Mouse (Mus musculus) midbrain, embryonic 14.5 days (tissue): ENCODE measurements around the gene Lkaaear1. TPM values are rescaled to one million over a fixed set of nuclear protein-coding genes. Genes with fewer than 3 reads are reported as not detected.

ENCODE experiments used
- ATAC-seq: fragments of 200-750 bp; cut with Nextera tagmentation; 2 replicates; pipeline ENCODE4 v1.8.0; 2017; ENCODE audit warnings: moderate number of reproducible peaks, moderate library complexity; ENCODE audit not compliant: low FRiP score, low TSS enrichment
- DNase-seq: peaks from one replicate; pipeline ENCODE4 v3.0.0-alpha.2; 2015
- H3K27ac ChIP-seq: fragments of 300-500 bp; sonication (generic); replicated peaks from 2 replicates; pipeline ENCODE4 v1.5.1; 2014; ENCODE audit warnings: mild to moderate bottlenecking, low read depth, low read length, moderate library complexity
- H3K27me3 ChIP-seq: fragments of 300-500 bp; sonication (generic); 2 replicates; pipeline ENCODE4 v1.6.1; 2014; ENCODE audit warnings: low read length, control low read depth, mixed read lengths; ENCODE audit not compliant: control insufficient read depth, insufficient read depth
- H3K36me3 ChIP-seq: fragments of 300-500 bp; sonication (generic); 2 replicates; pipeline ENCODE4 v1.6.1; 2014; ENCODE audit warnings: low read length, control low read depth; ENCODE audit not compliant: control insufficient read depth, insufficient read depth
- H3K4me1 ChIP-seq: fragments of 300-500 bp; sonication (generic); 2 replicates; pipeline ENCODE4 v1.6.1; 2014; ENCODE audit warnings: mild to moderate bottlenecking, antibody characterized with exemption, low read length, control low read depth; ENCODE audit not compliant: control insufficient read depth, insufficient read depth
- H3K4me2 ChIP-seq: fragments of 300-500 bp; sonication (generic); 2 replicates; pipeline ENCODE4 v1.6.1; 2014; ENCODE audit warnings: mild to moderate bottlenecking, low read length, moderate library complexity
- H3K4me3 ChIP-seq: fragments of 300-500 bp; sonication (generic); replicated peaks from 2 replicates; pipeline ENCODE4 v1.5.1; 2014; ENCODE audit warnings: low read depth, low read length
- H3K9ac ChIP-seq: fragments of 300-500 bp; sonication (generic); replicated peaks from 2 replicates; pipeline ENCODE4 v1.6.1; 2014; ENCODE audit warnings: mild to moderate bottlenecking, low read length, moderate library complexity
- H3K9me3 ChIP-seq: fragments of 300-500 bp; sonication (generic); 2 replicates; pipeline ENCODE4 v1.6.1; 2016; ENCODE audit warnings: low read length, control low read depth, mixed read lengths; ENCODE audit not compliant: control insufficient read depth
- WGBS: fragments of 180-500 bp; shearing (Covaris S2); extraction: QIAGEN DNeasy Blood & Tissue Kit; methylation state at CpG from one replicate; pipeline ENCODE4 v1.1.7; 2014; 5-methylcytosine and 5-hydroxymethylcytosine counted together
- polyA plus RNA-seq: library from polyadenylated mRNA; unstranded; fragments of >200 nt; fragmentation: Nextera tagmentation; extraction: Ambion mirVana; gene quantifications from 2 replicates; pipeline ENCODE4 v1.2.1, GENCODE M21; 2014

The Lkaaear1 gene
- polyA plus RNA-seq = not detected in 2 replicates

GRCm38 (mm10) chr2:181698241-181698640 is at the start of gene Lkaaear1:
TSS of gene Lkaaear1 (minus strand) at chr2:181698442.
- ATAC-seq (no peak), DNase-seq (no peak)
- no peaks in the 10 kb centered on the region for H3K9me3 ChIP-seq
- H3K27me3 ChIP-seq = no peaks in the 10 kb centered on the region
- no peak within 1 kb of the TSS for H3K4me2 ChIP-seq
- no peak within 1 kb of the TSS for H3K4me3 ChIP-seq
- no peak within 1 kb of the TSS for H3K27ac ChIP-seq
- peaks cover 4% of the 10 kb centered on the region; the same call in 1 of the 2 replicates for H3K4me1 ChIP-seq
- H3K9ac ChIP-seq = no peak within 1 kb of the TSS
- WGBS = 35% methylated on average over 5 of the region's 5 CpGs
- H3K36me3 ChIP-seq = no peaks in the 10 kb centered on the region

GRCm38 (mm10) chr2:181730051-181730450 is 31.8 kb upstream of the Lkaaear1 start:
- H3K4me1 ChIP-seq = peaks cover 3% of the 10 kb centered on the region; the same call in 1 of the 2 replicates
- no peak overlapping the region for H3K27ac ChIP-seq
- no peak overlapping the region for H3K4me3 ChIP-seq
- H3K27me3 ChIP-seq = no peaks in the 10 kb centered on the region
- WGBS = 70% methylated on average over 3 of the region's 3 CpGs
- ATAC-seq (no peak), DNase-seq (no peak)
- H3K9me3 ChIP-seq = no peaks in the 10 kb centered on the region
- H3K36me3 ChIP-seq = peaks cover 18% of the 10 kb centered on the region
- no peak overlapping the region for H3K4me2 ChIP-seq
- no peak overlapping the region for H3K9ac ChIP-seq

- Histone ChIP-seq H3K4me2 (no peak overlapping the region), H3K36me3 (peaks cover 21% of the 10 kb centered on the region), H3K9ac (no peak overlapping the region), H3K27me3 (no peaks in the 10 kb centered on the region), H3K4me3 (no peak overlapping the region), H3K4me1 (peaks cover 3% of the 10 kb centered on the region; the same call in 1 of the 2 replicates), H3K9me3 (no peaks in the 10 kb centered on the region), H3K27ac (no peak overlapping the region)
- ATAC-seq (peak; percentile 46; the same call in 1 of the 2 replicates), DNase-seq (peak; percentile 31)
- WGBS = 25% methylated on average over 9 of the region's 9 CpGs
Measured at GRCm38 (mm10) chr2:181727659-181728262, 29.5 kb upstream of the Lkaaear1 start.

GRCm38 (mm10) chr2:181722213-181722612 is 24.0 kb upstream of the Lkaaear1 start:
- peaks cover 2% of the 10 kb centered on the region for H3K4me1 ChIP-seq
- H3K4me2 ChIP-seq = no peak overlapping the region
- WGBS = 3% methylated on average over 3 of the region's 3 CpGs
- no peaks in the 10 kb centered on the region for H3K9me3 ChIP-seq
- DNase-seq (peak; percentile 87), ATAC-seq (peak; percentile 37)
- H3K27ac ChIP-seq = no peak overlapping the region
- H3K9ac ChIP-seq = no peak overlapping the region; the same call in 1 of the 2 replicates
- no peaks in the 10 kb centered on the region for H3K27me3 ChIP-seq
- no peak overlapping the region for H3K4me3 ChIP-seq
- peaks cover 51% of the 10 kb centered on the region for H3K36me3 ChIP-seq

GRCm38 (mm10) chr2:181721200-181721599 is 23.0 kb upstream of the Lkaaear1 start:
- Histone ChIP-seq H3K9ac (no peak overlapping the region), H3K4me2 (no peak overlapping the region), H3K27ac (no peak overlapping the region), H3K4me3 (no peak overlapping the region), H3K36me3 (peaks cover 42% of the 10 kb centered on the region), H3K27me3 (no peaks in the 10 kb centered on the region), H3K4me1 (peaks cover 12% of the 10 kb centered on the region), H3K9me3 (no peaks in the 10 kb centered on the region)
- ATAC-seq (no peak), DNase-seq (no peak)

- Histone ChIP-seq H3K4me2 (no peak overlapping the region), H3K27me3 (no peaks in the 10 kb centered on the region), H3K4me1 (peaks cover 19% of the 10 kb centered on the region), H3K27ac (no peak overlapping the region), H3K36me3 (peaks cover 39% of the 10 kb centered on the region), H3K9me3 (no peaks in the 10 kb centered on the region), H3K4me3 (no peak overlapping the region), H3K9ac (no peak overlapping the region)
- 43% methylated on average over 3 of the region's 3 CpGs for WGBS
- ATAC-seq = no peak
- peak; percentile 16 for DNase-seq
Measured at GRCm38 (mm10) chr2:181720061-181720460, 21.8 kb upstream of the Lkaaear1 start.

- DNase-seq = peak; percentile 39
- H3K4me1 ChIP-seq = peaks cover 41% of the 10 kb centered on the region
- 53% methylated on average over 3 of the region's 3 CpGs for WGBS
- H3K27me3 ChIP-seq = no peaks in the 10 kb centered on the region
- H3K4me2 ChIP-seq = peak overlapping the region; percentile 73
- H3K9ac ChIP-seq = no peak overlapping the region
- H3K9me3 ChIP-seq = no peaks in the 10 kb centered on the region
- H3K4me3 ChIP-seq = peak overlapping the region; percentile 54
- ATAC-seq = no peak
- H3K27ac ChIP-seq = no peak overlapping the region
- H3K36me3 ChIP-seq = peaks cover 36% of the 10 kb centered on the region
Measured at GRCm38 (mm10) chr2:181716991-181717390, 18.7 kb upstream of the Lkaaear1 start.

GRCm38 (mm10) chr2:181715382-181715781 is 17.1 kb upstream of the Lkaaear1 start:
- Histone ChIP-seq H3K27me3 (no peaks in the 10 kb centered on the region), H3K4me2 (peak overlapping the region; percentile 73), H3K9me3 (no peaks in the 10 kb centered on the region), H3K9ac (peak overlapping the region; percentile 59), H3K4me1 (peaks cover 41% of the 10 kb centered on the region), H3K36me3 (peaks cover 25% of the 10 kb centered on the region), H3K4me3 (peak overlapping the region; percentile 54), H3K27ac (peak overlapping the region; percentile 94)
- DNase-seq = no peak
- no peak for ATAC-seq
- WGBS = 38% methylated on average over 3 of the region's 3 CpGs

GRCm38 (mm10) chr2:181714903-181715326 is 16.7 kb upstream of the Lkaaear1 start, which contains the start of gene Oprl1:
TSS of gene Oprl1 (plus strand) at chr2:181715016.
- Histone ChIP-seq H3K4me3 (peak within 1 kb of the TSS; percentile 54), H3K4me1 (peaks cover 41% of the 10 kb centered on the region)
- DNase-seq = peak; percentile 88

More at GRCm38 (mm10) chr2:181714903-181715326, 16.7 kb upstream of the Lkaaear1 start, which contains the start of gene Oprl1:
- 1% methylated on average over 7 of the region's 7 CpGs for WGBS
- H3K4me2 ChIP-seq = peak within 1 kb of the TSS; percentile 73
- H3K9ac ChIP-seq = peak within 1 kb of the TSS; percentile 59
- no peaks in the 10 kb centered on the region for H3K9me3 ChIP-seq
- ATAC-seq = peak; percentile 79
- peaks cover 21% of the 10 kb centered on the region for H3K36me3 ChIP-seq
- H3K27ac ChIP-seq = peak within 1 kb of the TSS; percentile 94
- no peaks in the 10 kb centered on the region for H3K27me3 ChIP-seq
